Comparison of ENCODE assay signal across 11 mouse cellular contexts in the genomic region with DNA sequence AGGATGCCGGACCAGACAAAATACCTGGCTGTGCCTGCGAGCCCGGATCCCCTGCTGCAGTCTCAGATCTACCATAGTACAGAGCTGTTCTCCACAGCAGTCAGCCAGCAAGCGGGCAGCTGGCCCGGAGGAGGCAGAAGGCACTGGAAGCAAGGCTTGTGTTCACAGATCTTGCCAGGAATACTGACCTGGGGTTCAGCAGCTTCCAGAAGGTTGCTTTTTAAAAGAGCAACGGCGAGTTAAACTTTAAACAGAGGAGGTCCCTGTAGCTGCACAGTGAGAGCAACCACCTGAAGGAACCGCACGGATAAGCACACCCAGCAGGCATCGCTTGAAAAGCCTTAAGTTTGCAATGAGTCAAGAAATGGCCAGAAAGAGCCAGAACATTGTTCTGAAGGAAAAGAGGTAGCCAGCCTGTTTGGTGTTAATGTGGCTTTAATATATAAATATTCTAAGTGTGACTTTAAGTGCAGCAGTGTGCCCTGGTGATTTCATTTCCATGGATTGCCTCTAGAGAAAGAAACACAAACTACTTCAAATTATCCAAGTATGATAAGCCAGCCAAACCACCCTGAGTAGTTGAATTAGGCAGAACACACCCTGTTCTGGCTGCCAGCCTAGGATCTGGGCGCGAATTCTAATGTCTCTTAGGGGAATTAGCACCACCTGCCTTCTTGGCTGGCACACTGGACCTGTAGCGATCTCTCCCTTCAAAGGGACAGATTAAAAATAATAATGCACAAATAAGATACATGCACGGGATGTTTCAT.
A peak's percentile ranks its signal among the peaks of the same experiment; 100 is the strongest.
DNase-seq lines count a peak whose midpoint lies in the region; ATAC-seq and TF ChIP-seq lines count a peak whose summit lies in the region.
"Had no signal": no experiment of that assay in that cellular context is flagged by ENCODE, and none has a peak within 500 bp of the region (broad histone marks: within the 10 kb centered on the region; RNA-seq: fewer than 3 reads in every experiment).

No protein-coding gene starts in this region.

- WGBS in hindbrain, embryonic 14.5 days: 78% methylated on average over 14 of the region's 14 CpGs
- WGBS in hindbrain, embryonic 10.5 days: 95% methylated on average over 14 of the region's 14 CpGs
- WGBS in cerebellum, adult 2 months: 27% methylated on average over 14 of the region's 14 CpGs
- 62% methylated on average over 14 of the region's 14 CpGs for whole genome bisulfite sequencing in lung, embryonic 15.5 days
- WGBS in stomach, postnatal 0 days: 63% methylated on average over 14 of the region's 14 CpGs

- H3K4me2 ChIP-seq in hindbrain, embryonic 14.5 days (replicated peaks): no peak overlapping the region
- H3K4me2 ChIP-seq in lung, embryonic 15.5 days: no peak overlapping the region
- H3K4me2 ChIP-seq in stomach, postnatal 0 days (replicated peaks; ENCODE audit: low read depth): no peak overlapping the region

- H3K27me3 ChIP-seq in hindbrain, embryonic 14.5 days (ENCODE audit: control insufficient read depth, insufficient read depth, low read length): no peaks in the 10 kb centered on the region
- peaks cover 4% of the 10 kb centered on the region; the same call in 1 of the 2 replicates for H3K27me3 ChIP-seq in hindbrain, embryonic 10.5 days (ENCODE audit: insufficient read depth, poor library complexity, severe bottlenecking)
- no peaks in the 10 kb centered on the region; the same call in 1 of the 2 replicates for H3K27me3 ChIP-seq in cerebellum, adult 2 months (ENCODE audit: control insufficient read depth, insufficient read depth, low read length)
- H3K27me3 ChIP-seq in lung, embryonic 15.5 days: no peaks in the 10 kb centered on the region
- no peaks in the 10 kb centered on the region for H3K27me3 ChIP-seq in stomach, postnatal 0 days (ENCODE audit: control insufficient read depth, insufficient read depth, low read length)

- H3K36me3 ChIP-seq in hindbrain, embryonic 14.5 days (replicated peaks; ENCODE audit: control insufficient read depth, insufficient read depth): no peaks in the 10 kb centered on the region
- no peaks in the 10 kb centered on the region for H3K36me3 ChIP-seq in hindbrain, embryonic 10.5 days
- H3K36me3 ChIP-seq in lung, embryonic 15.5 days: no peaks in the 10 kb centered on the region
- no peaks in the 10 kb centered on the region for H3K36me3 ChIP-seq in stomach, postnatal 0 days (ENCODE audit: control insufficient read depth, insufficient read depth, low read length)

- H3K27ac ChIP-seq in hindbrain, embryonic 14.5 days: peak overlapping the region; percentile 78; the same call in 1 of the 2 replicates
- H3K27ac ChIP-seq in hindbrain, embryonic 10.5 days: no peak overlapping the region
- no peak overlapping the region for H3K27ac ChIP-seq in cerebellum, adult 2 months (ENCODE audit: insufficient read depth, low read length)
- H3K27ac ChIP-seq in lung, embryonic 15.5 days: peak overlapping the region; percentile 90
- H3K27ac ChIP-seq in stomach, postnatal 0 days (replicated peaks): no peak overlapping the region

- H3K9ac ChIP-seq in hindbrain, embryonic 14.5 days: no peak overlapping the region
- no peak overlapping the region for H3K9ac ChIP-seq in lung, embryonic 15.5 days
- no peak overlapping the region for H3K9ac ChIP-seq in stomach, postnatal 0 days (ENCODE audit: low read length)

- DNase-seq in hindbrain, embryonic 14.5 days (ENCODE audit: low spot score): no peak
- no peak for DNase-seq in hindbrain, embryonic 10.5 days (ENCODE audit: low spot score)
- peak; percentile 62 to 74 for DNase-seq in cerebellum, adult 2 months
- DNase-seq in kidney, adult 9 months: peak; percentile 92
- DNase-seq in stomach, postnatal 0 days (ENCODE audit: low spot score): no peak
- no peak for DNase-seq in ovary, postnatal 36 days (ENCODE audit: low spot score)
- DNase-seq: adrenal gland, adult 8-10 months; gastrocnemius, postnatal 25 days had no signal

- no peak for TF ChIP-seq EP300 in stomach, postnatal 0 days (optimal IDR thresholded peaks at IDR 0.05)

- no peaks in the 10 kb centered on the region for H3K9me3 ChIP-seq in hindbrain, embryonic 14.5 days (ENCODE audit: control insufficient read depth, low read length)
- H3K9me3 ChIP-seq in hindbrain, embryonic 10.5 days: no peaks in the 10 kb centered on the region
- no peaks in the 10 kb centered on the region for H3K9me3 ChIP-seq in lung, embryonic 15.5 days
- H3K9me3 ChIP-seq in stomach, postnatal 0 days (ENCODE audit: control insufficient read depth, low read length): no peaks in the 10 kb centered on the region

- ATAC-seq in hindbrain, embryonic 14.5 days (ENCODE audit: low FRiP score): no peak
- ATAC-seq in lung, embryonic 15.5 days (ENCODE audit: borderline replicate concordance, extremely low read depth, low FRiP score, low TSS enrichment): 0 out of 2 replicates have a peak, but pooled peaks have one; percentile 51
- no peak for ATAC-seq in stomach, postnatal 0 days (ENCODE audit: low FRiP score, low TSS enrichment)
- ATAC-seq in erythroid progenitor cell, adult 5-6 weeks (replicated peaks; ENCODE audit: low FRiP score, poor library complexity, severe bottlenecking): no peak
- ATAC-seq: intestine, embryonic 16.5 days had no signal

- no peak overlapping the region for H3K4me3 ChIP-seq in hindbrain, embryonic 14.5 days (replicated peaks; ENCODE audit: low read length)
- H3K4me3 ChIP-seq in hindbrain, embryonic 10.5 days: no peak overlapping the region
- H3K4me3 ChIP-seq in cerebellum, adult 2 months (replicated peaks; ENCODE audit: insufficient read depth, low read depth, low read length): no peak overlapping the region
- H3K4me3 ChIP-seq in lung, embryonic 15.5 days: no peak overlapping the region
- H3K4me3 ChIP-seq in stomach, postnatal 0 days (ENCODE audit: low read depth, low read length): no peak overlapping the region

- peaks cover 29% of the 10 kb centered on the region for H3K4me1 ChIP-seq in hindbrain, embryonic 14.5 days (replicated peaks; ENCODE audit: control insufficient read depth, insufficient read depth, low read length)
- H3K4me1 ChIP-seq in hindbrain, embryonic 10.5 days (replicated peaks): peaks cover 40% of the 10 kb centered on the region
- peaks cover 7% of the 10 kb centered on the region; the same call in 1 of the 2 replicates for H3K4me1 ChIP-seq in cerebellum, adult 2 months (ENCODE audit: control insufficient read depth, insufficient read depth, low read length)
- peaks cover 34% of the 10 kb centered on the region for H3K4me1 ChIP-seq in lung, embryonic 15.5 days
- H3K4me1 ChIP-seq in stomach, postnatal 0 days (replicated peaks; ENCODE audit: control insufficient read depth, insufficient read depth): no peaks in the 10 kb centered on the region

- no peak for TF ChIP-seq CTCF in cerebellum, adult 2 months (IDR thresholded peaks at IDR 0.05; ENCODE audit: borderline replicate concordance, insufficient read depth, low read depth, low read length)
- TF ChIP-seq CTCF in stomach, postnatal 0 days (IDR thresholded peaks at IDR 0.05; ENCODE audit: low read depth): no peak

- TF ChIP-seq POLR2A in cerebellum, adult 2 months (IDR thresholded peaks at IDR 0.05; ENCODE audit: borderline replicate concordance, insufficient read depth, low read length): no peak

Comparison
In these comparisons a context has a peak if more than half of its experiments do, and no peak if none do; other contexts are left out.
1. H3K27ac ChIP-seq: peak in hindbrain, embryonic 14.5 days (single experiment) and lung, embryonic 15.5 days (single experiment); none in hindbrain, embryonic 10.5 days (single experiment), cerebellum, adult 2 months (single experiment) and stomach, postnatal 0 days (single experiment).
2. DNase-seq: peak in cerebellum, adult 2 months (2 of 2) and kidney, adult 9 months (single experiment); none in hindbrain, embryonic 14.5 days (single experiment), hindbrain, embryonic 10.5 days (single experiment), stomach, postnatal 0 days (single experiment) and ovary, postnatal 36 days (single experiment).